Mouse (Mus musculus) kidney, adult 11 months (tissue): Measurements from ENCODE around the gene Sh3bp5.
A peak's percentile ranks its signal among the peaks of the same experiment; 100 is the strongest.

Source experiments
- DNase-seq: peaks from one replicate; pipeline ENCODE4 v3.0.0; 2022

Sh3bp5 gene

DNA sequence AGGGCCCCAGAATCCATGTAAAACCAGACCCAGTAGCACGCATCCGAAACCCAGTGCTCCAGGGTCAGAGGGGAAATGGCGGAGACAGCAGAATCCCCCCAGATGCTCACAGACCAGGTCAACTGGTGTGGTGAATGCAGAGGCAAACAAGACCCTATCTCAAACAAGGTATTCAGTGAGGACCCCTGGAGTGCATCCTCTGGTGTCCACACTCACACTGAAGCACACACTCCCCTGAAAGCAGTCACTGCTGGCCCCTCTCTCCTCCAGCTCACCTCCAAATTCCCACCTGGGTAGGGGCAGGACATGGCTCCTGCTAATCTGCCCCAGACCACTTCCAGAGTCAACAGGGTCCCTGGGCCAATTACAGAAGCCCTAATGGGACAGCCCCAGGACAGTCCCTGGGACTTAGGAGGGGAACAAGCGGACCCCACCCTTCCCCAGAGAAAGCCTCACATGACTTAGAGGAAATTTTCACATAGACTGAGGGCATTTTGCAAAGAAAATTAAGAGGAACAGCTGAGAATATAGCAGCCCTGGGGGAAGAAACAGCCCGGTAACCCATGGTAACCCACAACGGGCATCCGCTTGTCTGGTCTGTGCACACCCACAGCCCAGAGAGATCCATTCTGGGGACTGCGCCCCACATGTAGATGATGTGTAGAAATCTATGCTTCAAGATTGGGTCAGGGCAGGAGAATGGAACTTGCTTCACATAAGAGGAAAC, 46.3 kb downstream of the Sh3bp5 start:
- no peak for DNase-seq

DNA sequence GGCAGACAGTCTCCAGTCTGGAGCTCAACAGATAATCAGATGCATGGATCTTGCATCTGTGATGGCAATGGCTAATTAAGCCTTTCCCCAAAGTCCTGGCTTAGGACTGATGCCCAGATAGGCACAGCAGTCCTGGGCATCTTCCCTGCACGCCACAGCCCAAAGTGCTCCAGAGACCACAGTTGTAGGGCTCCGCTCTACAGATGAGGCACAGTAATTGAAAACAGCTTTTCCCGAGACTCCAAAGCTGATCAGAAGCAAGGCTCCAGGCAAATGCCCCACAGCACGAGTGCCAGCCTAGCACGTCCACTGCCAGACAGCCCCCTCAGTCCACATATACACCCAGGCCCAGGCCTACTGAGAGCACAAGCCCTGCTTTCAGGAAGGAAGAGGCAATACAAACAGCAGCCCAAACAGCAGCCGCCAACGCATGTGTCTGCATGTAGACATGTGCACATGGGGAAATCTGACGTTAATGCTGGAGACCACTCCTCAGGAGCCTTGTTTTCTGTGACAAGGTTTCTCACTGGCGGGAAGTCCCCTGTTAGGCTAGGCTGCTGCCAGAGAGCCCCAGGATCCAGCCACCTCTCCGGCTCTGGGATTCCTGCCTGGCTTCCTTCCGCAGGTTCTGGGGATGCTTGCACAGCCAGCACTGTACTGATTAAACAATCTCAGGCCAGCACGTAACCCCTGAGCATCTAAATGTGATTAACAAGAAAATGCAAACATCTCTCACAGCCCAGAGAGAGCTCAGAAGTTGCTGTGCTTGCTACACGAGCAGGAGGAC, 47.6 kb downstream of the Sh3bp5 start:
- DNase-seq: peak; percentile 5

DNA sequence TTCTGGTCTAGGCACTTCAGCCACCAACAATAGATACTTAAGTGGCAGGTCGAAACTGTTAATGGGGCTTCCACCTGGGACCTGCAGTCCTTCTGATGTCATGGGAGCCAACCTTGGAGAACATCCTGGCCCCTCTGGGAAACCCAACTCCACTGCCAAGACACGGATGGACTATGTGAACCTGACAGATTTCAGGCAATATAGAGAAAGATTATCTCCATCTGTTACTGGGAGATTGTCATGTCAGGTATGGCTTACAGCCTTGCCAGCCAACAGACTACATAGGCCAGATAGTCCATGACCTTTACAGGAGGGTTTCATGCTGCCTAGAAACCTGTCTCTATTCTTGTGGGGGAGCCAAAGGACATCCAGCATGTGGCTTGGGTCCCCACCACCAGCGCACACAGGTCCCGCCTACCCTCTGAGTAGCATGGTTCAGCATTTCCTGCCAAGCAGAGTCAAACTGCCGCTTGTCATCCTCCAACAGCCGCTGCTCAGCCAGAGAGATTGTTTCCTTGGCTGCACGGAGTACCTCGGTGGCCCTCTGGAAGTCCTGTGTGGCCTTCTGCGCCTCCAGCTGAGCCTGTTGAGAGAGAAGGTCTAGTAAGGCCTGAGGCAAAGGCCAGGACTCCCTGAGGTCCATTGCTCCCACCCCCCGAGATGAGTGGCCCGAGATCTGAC, 48.4 kb downstream of the Sh3bp5 start:
- DNase-seq: no peak

DNA sequence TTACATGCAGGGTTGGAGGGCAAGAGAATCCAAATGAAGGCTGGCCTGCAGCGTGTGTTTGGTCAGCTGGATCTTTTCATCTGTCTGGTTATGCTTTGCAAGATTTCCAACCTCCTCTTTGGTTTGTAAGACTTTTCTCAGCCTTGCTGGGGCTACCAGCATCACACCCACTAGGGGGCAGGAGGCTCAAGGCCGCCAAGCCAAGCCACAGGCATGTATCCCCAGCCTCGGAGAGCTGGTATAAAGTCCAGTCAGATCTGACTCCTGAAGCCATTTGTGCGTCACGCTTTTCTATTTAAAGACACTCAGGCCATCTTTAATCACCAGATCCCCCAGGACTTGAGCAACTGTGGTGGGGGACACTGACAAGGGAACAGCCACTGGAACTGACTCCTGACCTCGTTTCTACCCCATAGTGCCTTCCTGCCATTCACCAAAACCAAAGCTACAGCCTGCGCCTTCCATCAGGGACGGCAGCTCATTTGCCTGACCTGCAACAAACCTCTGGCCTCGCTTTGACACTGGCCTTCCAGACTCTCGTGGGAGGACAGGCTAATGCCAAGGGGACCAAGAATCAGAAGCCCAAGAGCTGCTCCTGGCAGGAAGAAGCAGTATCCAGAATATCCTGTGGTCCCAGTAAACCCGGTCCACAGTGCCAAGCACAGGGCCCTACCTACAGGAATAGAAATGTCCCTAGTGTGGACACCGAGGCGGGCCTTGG, 49.7 kb downstream of the Sh3bp5 start:
- peak; percentile 86 for DNase-seq

GRCm38 (mm10) chr14:31385406-31385805, 50.5 kb downstream of the Sh3bp5 start:
- no peak for DNase-seq

- peak; percentile 71 for DNase-seq
These were observed 51.2 kb downstream of the Sh3bp5 start for GRCm38 (mm10) chr14:31384366-31385323.

GRCm38 (mm10) chr14:31383470-31384050, 52.3 kb downstream of the Sh3bp5 start:
- DNase-seq: no peak

GRCm38 (mm10) chr14:31382276-31382675, 53.6 kb downstream of the Sh3bp5 start:
- no peak for DNase-seq

- DNase-seq: no peak
These were observed 59.5 kb downstream of the Sh3bp5 start for GRCm38 (mm10) chr14:31376331-31376730.

- DNase-seq: no peak
These were observed 61.5 kb downstream of the Sh3bp5 start for GRCm38 (mm10) chr14:31374390-31374789.

DNA sequence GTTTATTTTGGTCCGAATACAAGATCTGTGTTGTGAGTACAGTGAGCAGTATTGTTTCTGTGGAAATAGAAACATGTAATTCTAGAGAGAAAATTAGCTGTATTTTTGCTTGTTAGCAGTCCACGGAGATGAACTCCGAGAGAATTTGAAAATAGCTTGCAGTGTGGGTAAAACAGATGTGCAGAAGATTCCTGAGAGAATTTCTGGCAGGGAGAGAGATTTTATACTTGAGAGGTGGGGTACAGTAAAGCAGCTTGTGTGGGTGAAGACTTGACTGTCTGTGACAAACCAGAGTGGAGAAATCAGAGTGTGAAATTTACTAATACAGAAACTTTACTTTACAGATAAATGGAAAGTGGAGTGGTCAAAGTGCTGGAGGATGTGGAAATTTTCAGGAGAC, 66.5 kb downstream of the Sh3bp5 start:
- no peak for DNase-seq

DNA sequence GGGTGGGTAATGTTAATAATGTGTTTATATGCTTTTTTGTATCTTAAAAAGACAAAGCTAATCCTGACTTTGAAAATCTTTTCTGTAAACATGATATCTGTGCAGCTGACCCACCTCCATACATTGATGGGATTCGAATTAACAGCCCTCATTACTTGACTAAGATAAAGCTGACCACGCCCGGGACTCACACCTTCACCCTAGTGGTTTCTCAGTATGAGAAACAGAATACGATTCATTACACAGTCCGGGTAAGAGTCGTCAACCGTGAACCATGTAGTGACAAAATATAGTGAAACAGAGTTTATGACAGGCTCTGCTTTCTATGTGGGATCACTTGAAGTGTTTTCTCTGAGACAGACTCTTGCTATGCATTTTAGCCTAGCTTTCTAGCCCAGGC, 67.9 kb downstream of the Sh3bp5 start:
- no peak for DNase-seq

- peak; percentile 47 for DNase-seq
These were observed 70.5 kb downstream of the Sh3bp5 start for GRCm38 (mm10) chr14:31365350-31365749.

GRCm38 (mm10) chr14:31364589-31364988, 71.3 kb downstream of the Sh3bp5 start:
- DNase-seq: no peak

DNA sequence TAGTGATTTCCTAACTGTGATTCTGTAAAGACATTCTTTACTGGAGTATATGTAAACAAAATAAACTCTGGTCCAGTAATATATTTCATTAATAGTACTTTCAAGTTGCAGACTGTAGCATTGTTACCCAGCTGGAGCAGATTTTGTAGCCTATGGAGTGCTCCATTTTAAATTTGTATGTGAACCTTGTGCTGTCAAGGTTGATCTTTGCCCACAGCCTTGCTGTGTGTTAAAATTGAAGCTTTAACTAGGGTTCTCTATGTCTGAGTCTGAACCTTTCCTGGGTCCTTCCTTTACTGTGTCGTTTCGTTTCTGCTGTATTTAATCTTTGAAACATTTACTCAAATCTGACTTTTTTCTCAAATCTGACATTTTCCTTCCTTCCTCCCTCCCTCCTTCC, 73.6 kb downstream of the Sh3bp5 start:
- no peak for DNase-seq

GRCm38 (mm10) chr14:31345367-31345766, 90.5 kb downstream of the Sh3bp5 start:
- no peak for DNase-seq

GRCm38 (mm10) chr14:31343241-31343640, 92.6 kb downstream of the Sh3bp5 start:
- DNase-seq: no peak

DNA sequence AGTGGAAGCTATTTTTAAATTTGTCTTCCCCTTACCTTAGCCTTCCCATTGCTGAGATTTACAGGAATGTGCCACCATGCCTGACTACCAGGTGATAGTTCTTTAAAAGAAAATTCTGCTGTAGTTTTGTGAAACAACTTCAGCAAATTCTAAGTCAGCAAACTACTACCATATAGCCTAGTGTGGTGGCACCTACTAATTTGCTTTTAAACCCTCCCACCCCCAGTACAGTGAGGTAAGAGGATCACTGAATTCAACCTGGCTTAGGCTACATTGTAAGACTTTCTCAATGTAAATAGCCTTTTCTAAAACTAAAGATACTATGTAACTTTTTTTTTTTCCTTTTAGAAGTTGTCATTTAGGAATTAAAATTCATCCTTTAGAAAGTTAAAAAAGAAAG, 97.9 kb downstream of the Sh3bp5 start:
- DNase-seq: no peak

DNA sequence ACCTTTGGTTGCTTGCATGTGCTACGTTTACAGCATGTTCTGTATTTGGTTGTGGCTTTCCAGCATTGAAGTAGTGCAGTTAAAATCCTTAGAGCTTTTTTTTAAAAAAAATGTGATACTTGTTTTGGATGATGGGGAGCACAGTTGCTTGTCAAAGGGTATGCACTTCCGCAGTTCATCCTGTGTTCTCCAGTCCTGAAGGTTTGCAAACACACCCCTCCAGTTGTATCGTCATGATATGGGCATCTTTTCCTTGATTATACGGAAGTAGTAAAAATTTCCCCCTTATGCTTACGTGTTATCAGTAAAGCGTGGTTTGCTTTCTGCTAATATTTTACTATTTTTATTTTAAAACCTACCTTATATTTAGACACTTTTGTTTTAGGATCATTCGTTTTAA, 98.5 kb downstream of the Sh3bp5 start:
- DNase-seq: no peak

DNA sequence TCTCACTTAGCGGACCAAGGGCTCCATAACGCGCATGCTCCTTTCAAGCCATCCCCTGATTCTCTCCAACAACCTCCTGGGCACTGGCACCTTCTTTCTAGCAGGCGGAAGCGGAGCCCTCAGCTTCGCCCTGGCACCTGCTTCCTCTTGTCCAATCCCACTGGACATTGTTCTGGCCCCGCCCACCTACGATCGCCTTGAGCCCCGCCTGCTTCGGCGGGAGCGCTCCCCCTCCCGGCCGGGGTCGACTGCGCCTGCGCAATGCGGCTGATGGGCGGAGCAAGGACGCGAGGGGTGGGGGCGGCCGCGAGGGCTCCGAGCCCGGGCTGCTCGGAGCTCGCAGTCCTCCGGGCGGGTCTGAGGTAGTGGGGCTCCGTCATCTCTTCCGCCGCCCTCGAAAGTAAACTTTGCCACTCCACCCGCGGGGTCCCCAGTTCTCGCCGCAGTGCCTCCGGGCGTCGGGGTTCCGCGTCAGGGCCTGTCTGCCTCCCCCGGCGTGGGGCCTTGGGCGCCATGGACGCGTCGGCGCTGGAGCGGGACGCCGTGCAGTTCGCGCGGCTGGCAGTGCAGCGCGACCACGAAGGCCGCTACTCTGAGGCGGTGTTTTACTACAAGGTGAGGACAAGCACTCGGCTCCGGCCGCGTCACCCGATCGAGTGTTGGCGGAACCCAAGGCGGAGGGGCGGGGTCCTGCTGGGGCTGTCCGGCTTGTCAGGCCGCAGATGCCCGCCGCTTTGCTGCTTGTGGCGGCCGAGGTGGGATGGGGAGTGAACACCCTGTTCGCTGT, 99.3 kb downstream of the Sh3bp5 start, which contains the start of gene Capn7:
TSS of gene Capn7 (plus strand) at position 270 of the 787 bp plus-strand sequence.
- peak; percentile 97 for DNase-seq

DNA sequence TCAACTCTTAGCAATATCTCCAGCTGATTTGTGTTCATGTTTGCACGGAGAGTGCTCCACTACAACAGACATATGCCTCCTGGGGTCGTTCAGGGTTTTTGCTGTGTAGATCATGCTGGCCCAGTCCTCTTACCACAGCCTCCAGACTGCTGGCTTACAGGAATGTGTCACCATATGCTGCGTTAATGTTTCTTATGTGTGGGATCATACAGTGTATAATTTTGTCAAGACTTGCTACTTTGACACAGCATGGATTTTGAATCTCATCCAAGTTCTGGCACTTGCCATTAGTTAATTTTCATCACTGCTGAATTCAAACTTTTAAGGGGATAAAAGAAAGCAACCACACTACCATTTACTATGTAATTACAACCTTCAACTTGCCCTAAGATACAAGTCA, 100.1 kb downstream of the Sh3bp5 start:
- no peak for DNase-seq
